Mouse (Mus musculus) G1E (cell line): Measurements from ENCODE around the gene Ccm2. TPM values are rescaled to one million over a fixed set of nuclear protein-coding genes. Genes with fewer than 3 reads are reported as not detected.

Experiments used
- ATAC-seq: 2 replicates; pipeline ENCODE4 v1.8.0; 2016; ENCODE audit warnings: mild to moderate bottlenecking; ENCODE audit not compliant: insufficient number of reproducible peaks, poor library complexity, low FRiP score, severe bottlenecking; ENCODE audit errors: extremely low read depth
- DNase-seq: peaks from one replicate; pipeline ENCODE4 v3.0.0; 2012; ENCODE audit warnings: low spot score
- H3K27me3 ChIP-seq: 2 replicates; pipeline ENCODE4 v1.6.1; 2012; ENCODE audit warnings: mild to moderate bottlenecking, low read length, inconsistent platforms; ENCODE audit not compliant: insufficient read depth
- H3K36me3 ChIP-seq: replicated peaks from 2 replicates; pipeline ENCODE3; 2012; ENCODE audit warnings: mild to moderate bottlenecking, inconsistent platforms
- H3K4me1 ChIP-seq: 2 replicates; pipeline ENCODE4 v1.6.1; 2012; ENCODE audit warnings: low read depth, low read length, inconsistent platforms, mixed read lengths; ENCODE audit not compliant: insufficient read depth
- H3K4me3 ChIP-seq: 2 replicates; pipeline ENCODE4 v1.5.1; 2012; ENCODE audit warnings: low read depth, mild to moderate bottlenecking, inconsistent platforms, low read length, moderate library complexity, mixed read lengths
- H3K9me3 ChIP-seq: replicated peaks from 2 replicates; pipeline ENCODE4 v1.6.1; 2012; ENCODE audit warnings: inconsistent platforms
- CTCF ChIP-seq: IDR thresholded peaks from 2 replicates; pipeline ENCODE4 v1.5.1; 2012; ENCODE audit warnings: low read depth, low read length, inconsistent platforms, mixed read lengths
- GATA1 ChIP-seq: IDR thresholded peaks from 2 replicates; pipeline ENCODE4 v1.6.1; 2012; ENCODE audit warnings: borderline replicate concordance, low read length, inconsistent platforms, mixed read lengths
- GATA2 ChIP-seq: IDR thresholded peaks from 2 replicates; pipeline ENCODE4 v1.6.1; 2012; ENCODE audit warnings: low read depth, low read length, inconsistent platforms, borderline replicate concordance
- POLR2AphosphoS5 ChIP-seq: IDR thresholded peaks from 2 replicates; pipeline ENCODE4 v1.6.1; 2012; ENCODE audit warnings: low read depth, low read length, inconsistent platforms; ENCODE audit not compliant: insufficient replicate concordance
- TAL1 ChIP-seq: conservative IDR thresholded peaks from 2 replicates; pipeline ENCODE4 v1.6.1; 2012; ENCODE audit warnings: low read depth, low read length, inconsistent platforms, mixed read lengths
- polyA plus RNA-seq: library from polyadenylated mRNA; stranded (reverse); fragments of >175 nt; gene quantifications from 2 replicates; pipeline ENCODE4 v1.2.3, GENCODE M21; 2012
- total RNA-seq, 2 experiments: library from RNA; stranded (forward) in 1 of 2; stranded (reverse) in 1 of 2; fragments of 200-1000 nt in 1 of 2; fragments of >200 nt in 1 of 2; fragmentation: Nextera tagmentation in 1 of 2; gene quantifications; 2 replicates each; pipeline ENCODE4 v1.2.3; 2014 to 2017

The Ccm2 gene
- total and polyA plus RNA-seq, 3 experiments = 22.5 to 34.9 (median 32.1) TPM

GRCm38 (mm10) chr11:6586660-6587059 lies 40.0 kb downstream of the Ccm2 start:
- Histone ChIP-seq H3K4me3 (no peak overlapping the region), H3K36me3 (peaks cover 88% of the 10 kb centered on the region), H3K9me3 (no peaks in the 10 kb centered on the region), H3K4me1 (peaks cover 26% of the 10 kb centered on the region), H3K27me3 (no peaks in the 10 kb centered on the region)
- ATAC-seq (no peak), DNase-seq (no peak)
- TF ChIP-seq POLR2AphosphoS5 = no peak
- no peak for TF ChIP-seq CTCF
- no peak for TF ChIP-seq GATA1
- no peak for TF ChIP-seq GATA2
- TF ChIP-seq TAL1 = no peak

- no peak for DNase-seq
- no peaks in the 10 kb centered on the region for H3K27me3 ChIP-seq
- no peak for ATAC-seq
- H3K4me1 ChIP-seq = peaks cover 26% of the 10 kb centered on the region
- no peaks in the 10 kb centered on the region for H3K9me3 ChIP-seq
- no peak for TF ChIP-seq TAL1
- no peak for TF ChIP-seq CTCF
- TF ChIP-seq POLR2AphosphoS5 = no peak
- no peak for TF ChIP-seq GATA1
- no peak for TF ChIP-seq GATA2
- no peak overlapping the region for H3K4me3 ChIP-seq
- H3K36me3 ChIP-seq = peaks cover 93% of the 10 kb centered on the region
Measured at GRCm38 (mm10) chr11:6587249-6587940, 40.7 kb downstream of the Ccm2 start.

DNA sequence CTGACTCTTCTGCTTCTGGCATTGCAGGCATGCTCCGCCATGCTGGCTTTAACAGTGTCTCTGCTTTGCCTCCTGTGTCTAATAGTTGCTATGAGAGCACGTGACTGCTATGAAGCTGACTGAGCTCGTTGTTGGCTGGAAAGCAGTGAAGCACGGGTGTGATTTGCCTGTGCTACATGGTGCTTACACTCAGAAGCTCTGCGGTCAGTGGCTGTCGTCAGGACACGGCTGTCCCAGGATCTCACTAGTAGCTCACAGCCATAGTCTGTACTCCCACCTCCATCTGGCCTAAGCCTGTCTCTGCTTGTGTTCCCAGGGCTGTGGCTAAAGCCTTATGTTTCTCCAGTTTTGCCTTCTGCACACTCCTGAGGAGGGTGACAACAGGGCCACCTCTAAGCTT lies 41.6 kb downstream of the Ccm2 start:
- ATAC-seq (no peak), DNase-seq (no peak)
- peaks cover 30% of the 10 kb centered on the region for H3K4me1 ChIP-seq
- H3K36me3 ChIP-seq = peaks cover 96% of the 10 kb centered on the region
- H3K9me3 ChIP-seq = no peaks in the 10 kb centered on the region
- H3K4me3 ChIP-seq = no peak overlapping the region
- TF ChIP-seq GATA2 (no peak), TAL1 (no peak), POLR2AphosphoS5 (no peak), GATA1 (no peak), CTCF (no peak)
- H3K27me3 ChIP-seq = no peaks in the 10 kb centered on the region

DNA sequence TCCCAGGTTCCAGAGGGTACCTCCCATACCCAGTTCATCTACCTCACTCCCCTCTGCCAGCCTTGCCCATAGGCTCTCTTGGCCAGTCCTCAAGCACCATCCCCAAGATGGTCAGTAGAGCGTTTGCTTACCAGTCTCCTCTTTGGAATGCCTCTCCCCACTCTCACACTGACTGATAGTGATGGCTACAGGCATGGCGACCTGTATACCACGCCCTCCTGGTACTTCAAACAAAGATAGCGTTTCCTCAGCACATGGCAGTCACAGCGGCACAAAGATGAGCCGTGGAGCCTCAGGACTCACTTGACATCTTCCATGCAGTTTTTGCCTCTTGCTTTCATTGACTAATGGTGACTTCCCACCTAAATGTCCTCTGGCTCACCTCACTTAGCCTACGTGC lies 43.2 kb downstream of the Ccm2 start:
- Histone ChIP-seq H3K4me3 (no peak overlapping the region), H3K4me1 (peaks cover 42% of the 10 kb centered on the region)
- DNase-seq = no peak

GRCm38 (mm10) chr11:6590933-6591675 lies 44.4 kb downstream of the Ccm2 start:
- H3K36me3 ChIP-seq = peaks cover 96% of the 10 kb centered on the region
- ATAC-seq = no peak
- no peaks in the 10 kb centered on the region for H3K27me3 ChIP-seq
- H3K9me3 ChIP-seq = no peaks in the 10 kb centered on the region
- H3K4me1 ChIP-seq = peaks cover 38% of the 10 kb centered on the region
- no peak overlapping the region for H3K4me3 ChIP-seq
- no peak for DNase-seq
- no peak for TF ChIP-seq POLR2AphosphoS5
- TF ChIP-seq GATA2 = no peak
- TF ChIP-seq CTCF = no peak
- no peak for TF ChIP-seq TAL1
- TF ChIP-seq GATA1 = no peak

More for the DNA sequence above, 43.2 kb downstream of the Ccm2 start:
- ATAC-seq = no peak
- Histone ChIP-seq H3K36me3 (peaks cover 96% of the 10 kb centered on the region), H3K27me3 (no peaks in the 10 kb centered on the region), H3K9me3 (no peaks in the 10 kb centered on the region)
- TF ChIP-seq TAL1 (no peak), POLR2AphosphoS5 (no peak), CTCF (no peak), GATA2 (no peak), GATA1 (no peak)

DNA sequence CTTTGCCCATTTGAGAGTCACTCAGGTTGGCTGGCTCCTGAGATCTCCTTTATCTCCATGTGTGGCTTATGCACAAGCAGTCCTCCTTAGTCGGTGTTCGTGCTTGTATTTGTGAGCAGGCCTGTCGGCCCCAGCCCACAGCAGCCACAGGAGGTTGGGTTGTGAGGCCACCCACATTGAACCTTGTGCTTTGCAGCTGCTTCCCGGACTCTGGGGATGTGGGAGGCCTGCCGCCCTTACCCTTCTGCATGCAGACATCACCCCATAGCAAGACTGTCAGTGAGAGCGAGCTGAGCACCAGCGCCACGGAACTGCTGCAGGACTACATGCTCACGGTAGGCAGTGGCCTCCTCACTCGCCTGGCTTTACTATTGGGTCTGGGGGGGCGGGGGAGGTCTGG lies 46.7 kb downstream of the Ccm2 start:
- TF ChIP-seq POLR2AphosphoS5 = no peak
- no peak for TF ChIP-seq TAL1
- no peak for TF ChIP-seq GATA1
- H3K36me3 ChIP-seq = peaks cover 100% of the 10 kb centered on the region
- H3K9me3 ChIP-seq = no peaks in the 10 kb centered on the region
- H3K27me3 ChIP-seq = no peaks in the 10 kb centered on the region
- no peak for DNase-seq
- ATAC-seq = no peak
- H3K4me3 ChIP-seq = no peak overlapping the region
- peaks cover 40% of the 10 kb centered on the region for H3K4me1 ChIP-seq
